Mouse (Mus musculus) cerebellum, adult 2 months (tissue): Measurements from ENCODE around the gene Snrnp35. TPM values are rescaled to one million over a fixed set of nuclear protein-coding genes. Genes with fewer than 3 reads are reported as not detected.
"Not testable (repeated sequence)": the region's sequence is repeated elsewhere in the genome, so short reads cannot be mapped to it uniquely, and the experiment has no call there.

Experiments
- DNase-seq, 2 experiments: peaks; one replicate each; pipeline ENCODE4 v3.0.0; 2021
- H3K27ac ChIP-seq: fragments of 200-500 bp; 2 replicates; pipeline ENCODE4 v1.5.1; 2012; ENCODE audit warnings: low read length, control low read depth, inconsistent platforms; ENCODE audit not compliant: insufficient read depth
- H3K27me3 ChIP-seq: fragments of 200-500 bp; 2 replicates; pipeline ENCODE4 v1.6.1; 2012; ENCODE audit warnings: inconsistent platforms, mild to moderate bottlenecking, low read length, moderate library complexity; ENCODE audit not compliant: control insufficient read depth, insufficient read depth
- H3K4me1 ChIP-seq: fragments of 200-500 bp; 2 replicates; pipeline ENCODE4 v1.6.1; 2011; ENCODE audit warnings: low read length; ENCODE audit not compliant: control insufficient read depth, insufficient read depth
- H3K4me3 ChIP-seq: fragments of 200-500 bp; replicated peaks from 2 replicates; pipeline ENCODE3; 2011; ENCODE audit warnings: mild to moderate bottlenecking, low read depth, low read length, control low read depth; ENCODE audit not compliant: insufficient read depth
- CTCF ChIP-seq: fragments of 200-500 bp; IDR thresholded peaks from 2 replicates; pipeline ENCODE4 v1.5.1; 2011; ENCODE audit warnings: low read depth, mild to moderate bottlenecking, control low read depth, low read length, moderate library complexity, borderline replicate concordance; ENCODE audit not compliant: insufficient read depth
- POLR2A ChIP-seq: fragments of 200-500 bp; IDR thresholded peaks from 2 replicates; pipeline ENCODE4 v1.6.1; 2011; ENCODE audit warnings: low read length, control low read depth, borderline replicate concordance; ENCODE audit not compliant: insufficient read depth
- WGBS: fragments of 180-500 bp; shearing (Covaris S2); methylation state at CpG from one replicate; pipeline ENCODE4 v1.1.7; 2018; 5-methylcytosine and 5-hydroxymethylcytosine counted together
- polyA plus RNA-seq: library from polyadenylated mRNA; depleted of rRNA; stranded (reverse); fragments of >200 nt; gene quantifications from 2 replicates; pipeline ENCODE4 v1.2.3, GENCODE M21; 2012

Snrnp35 gene
- polyA plus RNA-seq, 1 experiment: 12.3 TPM

GRCm38 (mm10) chr5:124452494-124453228 lies 30.3 kb upstream of the Snrnp35 start:
- TF ChIP-seq CTCF (no peak), POLR2A (no peak)
- Histone ChIP-seq H3K27me3 (no peaks in the 10 kb centered on the region), H3K27ac (peak overlapping the region; percentile 61), H3K4me1 (peaks cover 46% of the 10 kb centered on the region), H3K4me3 (no peak overlapping the region)
- peak; percentile 48 to 61 for DNase-seq
- 37% methylated on average over 15 of the region's 15 CpGs for WGBS

DNA sequence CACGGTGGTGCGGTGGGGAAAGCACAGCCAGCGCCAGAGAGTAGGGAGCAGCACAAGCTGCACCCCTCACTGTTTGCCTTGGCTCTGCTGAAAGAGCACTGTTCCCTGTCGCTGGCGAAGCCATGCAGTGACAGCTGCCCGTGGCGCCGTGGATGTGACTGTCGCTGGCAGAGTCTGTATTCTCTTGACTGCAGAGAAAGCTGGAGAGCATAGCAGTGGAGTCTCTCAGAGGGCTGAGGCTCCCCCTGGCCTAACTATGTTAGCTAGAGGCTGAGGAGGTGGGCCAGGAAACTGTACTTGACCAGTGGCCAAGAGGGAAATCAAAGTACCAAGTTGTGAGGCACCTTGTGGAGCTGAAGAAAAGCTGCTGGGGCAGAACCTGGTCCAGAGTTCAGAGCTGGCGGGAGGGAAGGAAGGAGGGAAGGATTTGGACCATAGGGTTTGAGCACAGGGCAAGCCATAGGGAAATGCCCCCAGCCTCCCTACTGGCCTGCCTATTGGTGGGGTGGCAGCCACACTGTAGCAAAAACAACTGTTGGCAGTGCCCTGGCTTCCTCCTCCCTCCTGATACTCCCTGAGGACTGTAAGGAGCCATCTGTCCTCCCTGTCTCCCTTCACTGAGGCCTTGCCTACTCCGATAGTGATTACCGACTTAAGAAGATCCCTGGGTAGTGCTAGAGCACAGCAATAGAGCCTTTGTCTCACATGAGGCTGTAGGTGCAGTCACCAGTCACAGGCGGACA lies 29.4 kb upstream of the Snrnp35 start:
- H3K27ac ChIP-seq: peak overlapping the region; percentile 61
- H3K4me3 ChIP-seq: peak overlapping the region; percentile 23
- H3K27me3 ChIP-seq: no peaks in the 10 kb centered on the region
- TF ChIP-seq POLR2A: no peak
- TF ChIP-seq CTCF: no peak
- peak; percentile 64 to 70 for DNase-seq
- H3K4me1 ChIP-seq: peaks cover 45% of the 10 kb centered on the region
- WGBS: 7% methylated on average over 13 of the region's 13 CpGs

GRCm38 (mm10) chr5:124454082-124454419 lies 28.9 kb upstream of the Snrnp35 start:
- H3K27ac ChIP-seq: peak overlapping the region; percentile 61
- TF ChIP-seq CTCF: no peak
- no peak for TF ChIP-seq POLR2A
- H3K4me1 ChIP-seq: peaks cover 43% of the 10 kb centered on the region
- H3K27me3 ChIP-seq: no peaks in the 10 kb centered on the region
- peak in 1 of 2 experiments; percentile 50 for DNase-seq
- 8% methylated on average over 1 of the region's 1 CpGs for WGBS
- no peak overlapping the region for H3K4me3 ChIP-seq

GRCm38 (mm10) chr5:124456762-124457161 lies 26.2 kb upstream of the Snrnp35 start:
- Histone ChIP-seq H3K4me3 (no peak overlapping the region), H3K27me3 (no peaks in the 10 kb centered on the region), H3K27ac (no peak overlapping the region), H3K4me1 (peaks cover 25% of the 10 kb centered on the region)
- TF ChIP-seq POLR2A (no peak), CTCF (no peak)
- 67% methylated on average over 6 of the region's 6 CpGs for WGBS
- DNase-seq: no peak

GRCm38 (mm10) chr5:124460922-124461321 lies 22.0 kb upstream of the Snrnp35 start:
- H3K27me3 ChIP-seq, H3K4me1 ChIP-seq, DNase-seq, H3K4me3 ChIP-seq, H3K27ac ChIP-seq: not testable (repeated sequence)
- 86% methylated on average over 14 of the region's 14 CpGs for WGBS

DNA sequence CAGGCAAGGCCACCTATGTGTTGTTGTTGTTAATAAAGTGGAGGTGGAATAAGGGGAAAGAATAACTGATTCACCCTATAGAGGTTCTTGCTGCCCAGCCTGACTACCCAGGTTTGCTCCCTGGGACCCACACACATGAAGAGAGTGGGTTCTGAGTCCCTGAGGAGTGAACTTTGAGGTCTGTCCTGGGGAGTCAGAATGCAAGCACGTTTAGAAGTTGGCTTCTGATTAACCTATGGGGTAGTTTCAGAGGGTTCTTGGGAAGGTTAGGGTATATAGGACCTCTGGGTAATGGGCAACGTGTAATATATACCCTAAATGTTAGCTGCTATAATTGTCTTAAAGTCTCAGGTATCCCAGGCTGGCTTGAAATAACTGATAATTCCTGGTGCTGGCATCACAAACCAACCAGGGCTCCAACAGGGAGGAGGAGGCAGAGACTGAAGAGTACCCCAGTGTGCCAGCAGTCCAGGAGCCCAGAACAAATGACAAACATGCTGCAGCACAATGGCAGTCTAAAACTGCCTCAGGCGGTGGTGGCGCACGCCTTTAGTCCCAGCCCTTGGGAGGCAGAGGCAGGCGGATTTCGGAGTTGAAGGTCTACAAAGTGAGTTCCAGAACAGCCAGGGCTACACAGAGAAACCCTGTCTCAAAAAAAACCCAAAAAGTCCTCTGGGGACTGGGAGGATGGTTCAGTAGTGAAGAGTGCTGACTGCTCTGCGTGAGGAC lies 20.5 kb upstream of the Snrnp35 start:
- Histone ChIP-seq H3K4me3 (no peak overlapping the region), H3K4me1 (no peaks in the 10 kb centered on the region), H3K27ac (no peak overlapping the region), H3K27me3 (no peaks in the 10 kb centered on the region)
- 88% methylated on average over 8 of the region's 8 CpGs for WGBS
- no peak for DNase-seq
- TF ChIP-seq POLR2A: no peak
- TF ChIP-seq CTCF: no peak

- Histone ChIP-seq H3K4me3 (no peak overlapping the region), H3K27me3 (no peaks in the 10 kb centered on the region), H3K27ac (no peak overlapping the region), H3K4me1 (no peaks in the 10 kb centered on the region; the same call in 1 of the 2 replicates)
- TF ChIP-seq POLR2A: no peak
- TF ChIP-seq CTCF: no peak
- WGBS: 81% methylated on average over 5 of the region's 5 CpGs
- DNase-seq: no peak
Observed at GRCm38 (mm10) chr5:124463462-124463861, 19.5 kb upstream of the Snrnp35 start.
